Mouse (Mus musculus) thymus, adult 2 months (tissue): ENCODE results near the gene Ranbp17.

Source experiments
- CTCF ChIP-seq: fragments of 200-500 bp; IDR thresholded peaks from 2 replicates; pipeline ENCODE4 v1.5.1; 2012; ENCODE audit warnings: mild to moderate bottlenecking, control low read depth, low read length, moderate library complexity, borderline replicate concordance; ENCODE audit not compliant: control insufficient read depth, poor library complexity, insufficient read depth; ENCODE audit errors: extremely low read depth
- POLR2A ChIP-seq: fragments of 200-500 bp; IDR thresholded peaks from 2 replicates; pipeline ENCODE4 v1.6.1; 2012; ENCODE audit warnings: mild to moderate bottlenecking, low read length, control low read depth, moderate library complexity; ENCODE audit not compliant: control insufficient read depth, poor library complexity, insufficient read depth; ENCODE audit errors: extremely low read depth

DNA sequence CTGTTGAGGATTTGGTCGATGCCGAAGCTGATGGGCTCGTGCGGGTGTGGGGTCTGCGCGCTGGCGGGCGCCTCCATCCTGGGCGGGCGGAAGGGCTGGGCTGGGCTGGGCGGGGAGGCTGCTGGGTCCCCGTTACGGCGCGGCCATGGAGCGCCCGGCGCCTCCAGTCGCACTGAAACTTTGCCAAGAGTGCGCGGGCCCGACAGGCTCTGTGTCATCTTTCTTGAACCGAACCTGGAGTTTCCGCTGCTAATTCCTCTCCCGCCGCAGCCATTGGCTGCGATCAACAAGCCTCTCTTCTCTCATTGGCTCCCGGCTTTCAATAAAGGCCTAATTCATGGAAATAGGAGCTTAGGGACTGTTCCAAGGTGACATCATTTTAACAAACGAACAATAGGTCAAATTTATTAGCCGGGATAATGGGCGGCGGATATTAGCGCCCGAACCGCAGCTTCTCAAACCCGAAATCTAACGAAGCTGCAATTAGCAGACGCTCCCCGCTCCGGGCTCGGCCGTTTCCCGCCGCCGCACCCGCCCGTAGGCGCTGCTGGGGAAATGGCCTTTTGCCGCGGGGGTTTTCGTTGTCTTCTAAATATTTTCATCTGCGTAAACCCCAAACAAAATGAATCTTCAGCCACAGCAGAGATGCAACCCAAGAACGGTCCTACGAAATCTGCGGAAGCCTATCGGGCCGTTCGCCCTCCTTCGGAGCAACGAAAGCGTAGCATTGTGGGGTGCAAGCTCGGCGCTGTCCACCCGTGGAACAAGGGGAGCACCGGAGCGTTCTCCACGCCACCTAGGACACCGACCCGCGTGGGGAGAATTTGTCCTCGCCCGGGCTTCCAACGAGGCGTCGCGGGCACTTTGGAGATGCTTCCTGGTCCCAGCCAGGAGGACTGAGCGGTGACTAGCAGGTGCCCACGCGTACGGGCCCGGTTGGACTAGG, 309.9 kb downstream of the Ranbp17 start, which contains the start of gene Tlx3:
- TF ChIP-seq POLR2A (no peak), CTCF (no peak)
